Mouse (Mus musculus): ENCODE results near the gene Tmem130.

The Tmem130 gene

GRCm38 (mm10) chr5:144737101-144737500 is 24.5 kb downstream of the Tmem130 start:
- in situ Hi-C loops (cut with MboI, MseI), result loop anchor here (5.0 to 10.0 kb wide), 2 partner anchors 350 to 682 kb away; no protein-coding TSS in a partner anchor

DNA sequence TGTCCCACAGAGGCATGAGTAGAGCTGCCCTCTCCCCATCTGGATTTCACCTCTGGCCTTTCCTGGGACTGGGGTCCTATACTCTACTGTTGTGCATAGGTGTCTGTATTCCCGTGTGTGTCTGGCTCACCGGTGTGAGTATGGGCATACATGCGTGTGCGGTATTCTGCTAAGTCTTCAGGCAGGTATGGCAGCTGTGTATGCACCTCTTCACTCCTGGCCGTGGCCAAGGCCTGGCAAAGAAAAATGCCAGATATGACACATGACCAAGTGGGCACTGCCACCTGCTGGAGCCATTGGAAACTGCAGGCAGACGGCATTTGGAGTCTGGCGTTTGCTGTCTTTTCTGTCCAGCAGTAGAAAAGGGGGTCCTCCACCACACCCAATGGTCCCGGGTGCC is 26.7 kb downstream of the Tmem130 start:
- in situ Hi-C loops (cut with MboI, MseI), result loop anchor here (5.0 to 10.0 kb wide), 3 partner anchors 343 to 680 kb away; no protein-coding TSS in a partner anchor

GRCm38 (mm10) chr5:144733953-144734352 is 27.7 kb downstream of the Tmem130 start:
- in situ Hi-C loops (cut with MboI, MseI), result loop anchor here in 1 of 2 experiments (5.0 to 10.0 kb wide), 2 partner anchors 342 to 679 kb away; no protein-coding TSS in a partner anchor

- in situ Hi-C loops (cut with MboI, MseI), result no loop called here
These were observed 32.4 kb downstream of the Tmem130 start for GRCm38 (mm10) chr5:144729216-144729615.

GRCm38 (mm10) chr5:144728237-144728636 is 33.4 kb downstream of the Tmem130 start:
- in situ Hi-C loops (cut with MboI, MseI), result no loop called here

- in situ Hi-C loops (cut with MboI, MseI), result no loop called here
These were observed 34.5 kb downstream of the Tmem130 start for GRCm38 (mm10) chr5:144727119-144727518.

DNA sequence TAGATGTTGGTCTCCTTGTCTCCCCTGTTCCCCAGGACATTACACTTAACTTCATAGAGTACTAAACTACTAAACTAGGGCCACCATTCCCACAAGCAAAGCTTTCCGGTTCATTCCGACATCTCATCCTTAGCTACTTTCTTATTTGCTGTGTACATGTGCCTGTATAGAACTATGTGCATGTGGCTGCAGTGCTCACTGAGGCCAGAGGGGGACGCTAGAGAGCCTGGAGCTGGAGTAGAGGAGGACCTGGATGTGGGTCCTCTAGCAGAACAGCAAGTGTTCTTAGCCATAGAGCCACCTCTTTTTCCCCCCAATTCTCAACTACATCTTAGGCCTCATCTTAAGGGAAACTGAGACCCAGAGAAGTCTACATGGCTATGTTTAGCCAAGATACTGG is 36.1 kb downstream of the Tmem130 start:
- in situ Hi-C loops (cut with MboI, MseI), result no loop called here

GRCm38 (mm10) chr5:144724926-144725325 is 36.7 kb downstream of the Tmem130 start:
- in situ Hi-C loops (cut with MboI, MseI), result no loop called here

DNA sequence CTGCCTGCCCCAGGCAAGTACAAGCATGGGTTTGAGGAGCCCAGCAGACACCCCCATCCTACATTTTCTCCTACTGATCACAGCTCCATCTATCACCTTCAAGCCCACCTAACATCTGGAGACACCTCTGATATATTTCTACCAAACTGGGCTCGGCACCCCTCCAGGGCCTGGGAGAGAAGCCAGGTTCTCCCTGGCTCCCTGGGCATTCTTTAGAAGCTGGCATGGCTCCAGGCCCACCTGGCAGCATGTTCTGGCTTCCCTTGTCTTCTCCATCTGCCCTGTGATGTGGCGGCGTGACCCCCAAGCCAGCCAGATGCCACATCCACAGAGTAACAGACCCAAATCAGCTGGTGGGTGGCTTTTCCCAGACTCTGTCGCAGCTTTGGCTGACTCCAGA is 41.3 kb downstream of the Tmem130 start:
- in situ Hi-C loops (cut with MboI, MseI), result no loop called here

DNA sequence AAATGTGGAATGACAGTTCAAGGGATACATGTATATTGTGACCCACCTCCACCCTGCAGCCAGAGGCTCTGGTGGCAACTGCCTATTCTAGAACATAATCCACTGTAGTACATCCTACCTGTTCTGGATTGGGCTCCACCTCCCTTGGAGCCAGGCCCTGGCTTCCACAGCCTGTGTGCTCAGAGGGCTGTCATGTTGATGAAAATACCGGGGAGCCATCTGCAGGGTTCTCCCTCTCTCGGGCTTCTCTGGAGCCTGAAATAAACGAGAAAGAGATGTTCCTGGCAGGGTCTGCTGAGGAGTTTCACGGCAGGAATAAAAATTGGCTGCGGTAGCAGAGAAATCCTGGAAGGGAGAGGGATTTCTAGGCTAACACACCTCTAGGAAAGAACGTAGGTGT is 41.8 kb downstream of the Tmem130 start:
- in situ Hi-C loops (cut with MboI, MseI), result loop anchor here in 1 of 2 experiments (10.0 kb wide), 1 partner anchor 1375 kb away; no protein-coding TSS in a partner anchor

- in situ Hi-C loops (cut with MboI, MseI), result loop anchor here in 1 of 2 experiments (10.0 kb wide), 1 partner anchor 1372 kb away; no protein-coding TSS in a partner anchor
These were observed 44.4 kb downstream of the Tmem130 start for GRCm38 (mm10) chr5:144717186-144717585.

- in situ Hi-C loops (cut with MboI, MseI), result loop anchor here in 1 of 2 experiments (10.0 kb wide), 1 partner anchor 1369 kb away; no protein-coding TSS in a partner anchor
These were observed 48.2 kb downstream of the Tmem130 start for GRCm38 (mm10) chr5:144713371-144713770.

GRCm38 (mm10) chr5:144707603-144708002 is 54.0 kb downstream of the Tmem130 start:
- in situ Hi-C loops (cut with MboI, MseI), result loop anchor here in 1 of 2 experiments (10.0 kb wide), 1 partner anchor 1123 kb away; no protein-coding TSS in a partner anchor

DNA sequence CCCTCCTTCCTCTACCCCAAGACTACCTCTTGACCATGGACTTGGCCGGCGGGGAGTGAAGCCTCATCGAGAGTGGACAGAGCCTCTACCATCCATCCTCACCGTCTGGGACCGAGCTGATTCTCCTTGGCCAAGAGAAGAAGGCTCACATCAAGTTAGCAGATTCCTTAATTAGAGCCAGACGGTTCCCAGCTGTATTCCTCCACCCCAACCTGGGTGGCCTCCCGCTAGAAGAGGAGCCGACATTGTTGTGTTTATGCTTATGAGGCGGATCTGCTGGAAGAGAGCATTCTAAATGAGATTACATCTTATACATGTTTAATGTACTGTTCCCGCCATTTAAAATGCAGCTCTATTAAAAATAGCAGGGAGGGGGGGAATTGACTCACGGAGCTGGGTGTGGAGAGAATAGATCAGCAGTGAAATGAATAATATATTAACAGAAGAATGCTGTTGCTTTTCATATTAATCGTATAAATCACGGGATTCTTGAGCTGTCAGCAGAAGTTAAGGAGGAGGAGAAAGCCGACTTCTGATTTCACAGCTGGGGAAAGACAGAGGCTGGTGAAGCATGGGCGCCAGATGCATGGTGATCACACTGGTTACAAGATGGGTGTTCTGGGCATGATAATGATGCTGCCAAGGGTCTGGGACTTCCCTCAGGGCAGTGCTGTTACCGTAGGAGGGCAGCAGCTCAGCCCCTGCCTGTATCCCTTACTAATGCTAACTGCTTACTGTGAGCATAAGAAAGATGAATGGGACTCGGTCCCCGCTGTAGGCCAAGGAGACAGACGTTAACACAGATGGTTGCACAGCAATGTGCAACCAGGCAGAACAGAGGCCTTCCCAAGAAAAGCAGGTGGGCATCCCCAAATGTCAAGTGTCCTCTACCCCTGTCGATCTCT is 57.9 kb downstream of the Tmem130 start:
- in situ Hi-C loops (cut with MboI, MseI), result loop anchor here in 1 of 2 experiments (10.0 kb wide), 1 partner anchor 1119 kb away; no protein-coding TSS in a partner anchor

- in situ Hi-C loops (cut with MboI, MseI), result loop anchor here (5.0 kb wide), 2 partner anchors 43 to 48 kb away; no protein-coding TSS in a partner anchor
These were observed 66.1 kb downstream of the Tmem130 start for GRCm38 (mm10) chr5:144695289-144696060.

GRCm38 (mm10) chr5:144694161-144694560 is 67.5 kb downstream of the Tmem130 start:
- in situ Hi-C loops (cut with MboI, MseI), result no loop called here

GRCm38 (mm10) chr5:144691421-144691820 is 70.2 kb downstream of the Tmem130 start:
- in situ Hi-C loops (cut with MboI, MseI), result no loop called here

- in situ Hi-C loops (cut with MboI, MseI), result no loop called here
These were observed 73.2 kb downstream of the Tmem130 start for GRCm38 (mm10) chr5:144688371-144688770.
